Mouse (Mus musculus) CD4-positive, CD25-positive, alpha-beta regulatory T cell, adult 4 months (primary cell): ENCODE results near the gene Oas2. TPM values are rescaled to one million over a fixed set of nuclear protein-coding genes. Genes with fewer than 3 reads are reported as not detected.
"Not testable (repeated sequence)": the region's sequence is repeated elsewhere in the genome, so short reads cannot be mapped to it uniquely, and the experiment has no call there.

Experiments used
- ATAC-seq: one replicate; pipeline ENCODE4 v1.8.0; 2017
- polyA plus RNA-seq, 2 experiments: library from polyadenylated mRNA; unstranded; fragments of 100-300 nt; shearing (Covaris generic); gene quantifications; one replicate each; pipeline ENCODE4 v1.2.1; 2017

Oas2 gene
- polyA plus RNA-seq: 1 to 10 TPM; 1.6 to 3.6 TPM

GRCm38 (mm10) chr5:120749688-120750087 lies at the start of gene Oas2:
Gene Oas2, minus strand, starts transcription at chr5:120749853.
- no peak for ATAC-seq

GRCm38 (mm10) chr5:120798943-120799342 lies 49.3 kb upstream of the Oas2 start:
- not testable (repeated sequence) for ATAC-seq

GRCm38 (mm10) chr5:120798147-120798546 lies 48.5 kb upstream of the Oas2 start:
- not testable (repeated sequence) for ATAC-seq

GRCm38 (mm10) chr5:120795480-120796034 lies 45.9 kb upstream of the Oas2 start, which contains the start of gene Oas1e:
Gene Oas1e, minus strand, starts transcription at chr5:120795530.
- not testable (repeated sequence) for ATAC-seq

- peak; percentile 34 for ATAC-seq
Measured at GRCm38 (mm10) chr5:120793043-120793442, 43.4 kb upstream of the Oas2 start.

GRCm38 (mm10) chr5:120787042-120787441 lies 37.4 kb upstream of the Oas2 start:
- ATAC-seq: no peak

- ATAC-seq: no peak
Measured at GRCm38 (mm10) chr5:120782446-120782845, 32.8 kb upstream of the Oas2 start.

- no peak for ATAC-seq
Measured at GRCm38 (mm10) chr5:120781646-120782045, 32.0 kb upstream of the Oas2 start.

GRCm38 (mm10) chr5:120779922-120780321 lies 30.3 kb upstream of the Oas2 start:
- ATAC-seq: no peak

GRCm38 (mm10) chr5:120778941-120779340 lies 29.3 kb upstream of the Oas2 start:
- ATAC-seq: peak; percentile 14

- ATAC-seq: peak; percentile 42
Measured at GRCm38 (mm10) chr5:120777478-120777877, 27.8 kb upstream of the Oas2 start, which contains the start of gene Oas3. Gene Oas3, minus strand, starts transcription at chr5:120777661.

GRCm38 (mm10) chr5:120776801-120777200 lies 27.1 kb upstream of the Oas2 start:
- no peak for ATAC-seq

GRCm38 (mm10) chr5:120775287-120775985 lies 25.8 kb upstream of the Oas2 start:
- peak; percentile 83 for ATAC-seq

- ATAC-seq: no peak
Measured at GRCm38 (mm10) chr5:120769396-120769795, 19.7 kb upstream of the Oas2 start.

GRCm38 (mm10) chr5:120765010-120765409 lies 15.4 kb upstream of the Oas2 start:
- no peak for ATAC-seq

- ATAC-seq: no peak
Measured at GRCm38 (mm10) chr5:120761901-120762300, 12.2 kb upstream of the Oas2 start.

GRCm38 (mm10) chr5:120754215-120754614 lies 4.6 kb upstream of the Oas2 start:
- no peak for ATAC-seq

GRCm38 (mm10) chr5:120752786-120753185 lies 3.1 kb upstream of the Oas2 start:
- ATAC-seq: no peak

- no peak for ATAC-seq
Measured at GRCm38 (mm10) chr5:120751206-120751605, 1.6 kb upstream of the Oas2 start.

- no peak for ATAC-seq
Measured at GRCm38 (mm10) chr5:120746451-120746850, 3.2 kb downstream of the Oas2 start.

- peak; percentile 54 for ATAC-seq
Measured at GRCm38 (mm10) chr5:120742125-120742524, 7.5 kb downstream of the Oas2 start.

GRCm38 (mm10) chr5:120734380-120734990 lies 15.2 kb downstream of the Oas2 start:
- no peak for ATAC-seq

GRCm38 (mm10) chr5:120733696-120734095 lies 16.0 kb downstream of the Oas2 start:
- no peak for ATAC-seq

GRCm38 (mm10) chr5:120732740-120733139 lies 16.9 kb downstream of the Oas2 start:
- no peak for ATAC-seq
